Mouse (Mus musculus): ENCODE data around the gene Asxl1. TPM values are rescaled to one million over a fixed set of nuclear protein-coding genes. Genes with fewer than 3 reads are reported as not detected.

Gene Asxl1
- total and polyA plus RNA-seq, 2 experiments from 2014 or later = 7.4 to 18.8 TPM

DNA sequence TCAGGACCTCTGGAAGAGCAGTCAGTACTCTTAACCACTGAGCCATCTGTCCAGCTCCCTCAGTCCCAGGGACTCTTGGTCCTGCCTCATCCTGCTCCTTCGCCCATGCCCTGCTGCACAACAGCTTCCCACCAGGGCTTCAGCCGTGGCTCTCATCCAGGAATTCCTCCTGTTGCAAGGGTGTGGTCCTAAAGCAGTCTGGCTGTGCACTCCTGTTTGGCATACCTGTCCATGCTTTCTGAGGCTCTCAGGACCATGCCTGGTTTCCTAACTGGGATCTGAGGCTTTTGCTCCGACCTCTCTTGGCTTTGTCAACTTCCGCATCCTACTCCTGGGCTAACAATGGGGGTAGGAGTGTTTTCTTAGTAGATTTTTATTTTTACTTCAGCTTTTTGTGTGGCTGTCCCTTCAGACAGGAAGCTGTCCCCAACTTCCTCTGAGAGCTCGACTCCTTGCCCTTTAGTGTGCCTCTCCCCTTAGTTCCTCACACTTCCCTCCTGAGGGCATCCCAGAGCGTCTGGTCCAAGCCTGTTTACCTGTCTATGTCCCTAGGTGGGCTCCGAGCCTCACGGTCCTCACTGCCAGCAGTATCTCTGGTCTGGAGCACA is 26.5 kb upstream of the Asxl1 start:
- WGBS = 62% methylated on average over 8 of the region's 8 CpGs
- no peak overlapping the region for H3K4me3 ChIP-seq (ENCODE audit: low read depth, low read length)
- H3K9ac ChIP-seq (replicated peaks; ENCODE audit: low read depth, low read length) = no peak overlapping the region
- no peak overlapping the region for H3K4me2 ChIP-seq (ENCODE audit: low read depth, low read length)
- peak overlapping the region; percentile 27 for H3K27ac ChIP-seq (ENCODE audit: low read depth)
- H3K27me3 ChIP-seq (ENCODE audit: control insufficient read depth, insufficient read depth, low read length) = no peaks in the 10 kb centered on the region
- DNase-seq (ENCODE audit: low spot score) (no peak), ATAC-seq (ENCODE audit: insufficient read depth, low read depth) (0 out of 2 replicates have a peak, but pooled peaks have one; percentile 11)
- TF ChIP-seq CTCF (IDR thresholded peaks at IDR 0.05; ENCODE audit: low read depth) (no peak), EP300 (IDR thresholded peaks at IDR 0.05; ENCODE audit: low read depth) (no peak)
- no peaks in the 10 kb centered on the region for H3K4me1 ChIP-seq (ENCODE audit: control insufficient read depth, insufficient read depth)
- no peaks in the 10 kb centered on the region for H3K9me3 ChIP-seq (replicated peaks; ENCODE audit: control insufficient read depth, low read length)
- H3K36me3 ChIP-seq (replicated peaks; ENCODE audit: control insufficient read depth, insufficient read depth, low read length) = peaks cover 61% of the 10 kb centered on the region

DNA sequence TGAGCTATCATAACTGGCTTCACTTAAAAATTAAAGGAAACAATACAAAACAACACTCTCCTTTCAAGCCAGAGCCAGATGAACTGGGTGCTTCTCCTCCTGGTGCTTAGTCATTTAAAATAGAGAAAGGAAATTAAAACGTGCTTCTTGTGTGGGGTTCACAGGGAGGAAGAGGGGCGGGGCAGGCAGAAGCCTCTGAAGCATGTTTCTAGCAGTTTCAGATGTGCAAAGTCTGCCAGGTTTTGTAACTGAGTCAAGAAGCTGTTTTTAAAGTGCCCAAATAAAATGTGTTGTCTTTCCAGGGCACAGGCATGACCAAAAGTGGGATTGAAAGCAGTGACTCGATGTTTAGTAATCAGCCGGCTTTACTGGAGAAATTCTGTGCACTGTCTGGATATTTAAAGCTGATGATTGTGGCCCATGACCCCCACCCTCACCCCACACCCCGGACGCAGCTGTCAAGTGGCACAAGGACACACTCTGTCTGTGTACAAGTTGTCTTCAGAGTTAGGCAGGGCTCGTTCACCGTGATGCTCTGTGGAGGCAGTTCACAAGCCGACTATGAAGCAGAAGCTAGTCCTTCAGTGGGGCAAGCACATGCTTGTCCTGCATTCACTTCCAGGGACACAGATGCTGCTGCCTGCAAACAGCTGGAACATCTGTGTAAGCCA is 19.8 kb upstream of the Asxl1 start:
- Histone ChIP-seq H3K9ac (replicated peaks; ENCODE audit: low read depth, low read length) (no peak overlapping the region), H3K4me2 (ENCODE audit: low read depth, low read length) (no peak overlapping the region), H3K4me3 (ENCODE audit: low read depth, low read length) (no peak overlapping the region), H3K36me3 (replicated peaks; ENCODE audit: control insufficient read depth, insufficient read depth, low read length) (peaks cover 74% of the 10 kb centered on the region), H3K9me3 (replicated peaks; ENCODE audit: control insufficient read depth, low read length) (no peaks in the 10 kb centered on the region), H3K27ac (ENCODE audit: low read depth) (no peak overlapping the region), H3K4me1 (ENCODE audit: control insufficient read depth, insufficient read depth) (no peaks in the 10 kb centered on the region), H3K27me3 (ENCODE audit: control insufficient read depth, insufficient read depth, low read length) (no peaks in the 10 kb centered on the region)
- no peak for ATAC-seq (ENCODE audit: insufficient read depth, low read depth)
- TF ChIP-seq EP300 (IDR thresholded peaks at IDR 0.05; ENCODE audit: low read depth) = no peak
- no peak for TF ChIP-seq CTCF (IDR thresholded peaks at IDR 0.05; ENCODE audit: low read depth)
- no peak for DNase-seq (ENCODE audit: low spot score)
- 63% methylated on average over 9 of the region's 9 CpGs for WGBS

- DNase-seq (ENCODE audit: low spot score) (no peak), ATAC-seq (ENCODE audit: insufficient read depth, low read depth) (no peak)
- whole genome bisulfite sequencing = 87% methylated on average over 5 of the region's 5 CpGs
- no peaks in the 10 kb centered on the region for H3K9me3 ChIP-seq (replicated peaks; ENCODE audit: control insufficient read depth, low read length)
- H3K36me3 ChIP-seq (replicated peaks; ENCODE audit: control insufficient read depth, insufficient read depth, low read length) = peaks cover 35% of the 10 kb centered on the region
- peaks cover 3% of the 10 kb centered on the region for H3K4me1 ChIP-seq (ENCODE audit: control insufficient read depth, insufficient read depth)
- H3K27ac ChIP-seq (ENCODE audit: low read depth) = no peak overlapping the region
- TF ChIP-seq EP300 (IDR thresholded peaks at IDR 0.05; ENCODE audit: low read depth) (no peak), CTCF (IDR thresholded peaks at IDR 0.05; ENCODE audit: low read depth) (no peak)
- H3K9ac ChIP-seq (replicated peaks; ENCODE audit: low read depth, low read length) = no peak overlapping the region
- no peak overlapping the region for H3K4me3 ChIP-seq (ENCODE audit: low read depth, low read length)
- H3K4me2 ChIP-seq (ENCODE audit: low read depth, low read length) = no peak overlapping the region
- no peaks in the 10 kb centered on the region for H3K27me3 ChIP-seq (ENCODE audit: control insufficient read depth, insufficient read depth, low read length)
Measured at GRCm38 (mm10) chr2:153332271-153332670, 13.4 kb upstream of the Asxl1 start.

- no peak for TF ChIP-seq CTCF (IDR thresholded peaks at IDR 0.05; ENCODE audit: low read depth)
- no peak for TF ChIP-seq EP300 (IDR thresholded peaks at IDR 0.05; ENCODE audit: low read depth)
- Histone ChIP-seq H3K9me3 (replicated peaks; ENCODE audit: control insufficient read depth, low read length) (no peaks in the 10 kb centered on the region), H3K27me3 (ENCODE audit: control insufficient read depth, insufficient read depth, low read length) (no peaks in the 10 kb centered on the region), H3K36me3 (replicated peaks; ENCODE audit: control insufficient read depth, insufficient read depth, low read length) (peaks cover 35% of the 10 kb centered on the region), H3K4me2 (ENCODE audit: low read depth, low read length) (no peak overlapping the region), H3K4me1 (ENCODE audit: control insufficient read depth, insufficient read depth) (peaks cover 10% of the 10 kb centered on the region), H3K9ac (replicated peaks; ENCODE audit: low read depth, low read length) (no peak overlapping the region), H3K4me3 (ENCODE audit: low read depth, low read length) (no peak overlapping the region), H3K27ac (ENCODE audit: low read depth) (no peak overlapping the region)
- 93% methylated on average over 3 of the region's 3 CpGs for WGBS
- DNase-seq (ENCODE audit: low spot score) = no peak
- ATAC-seq (ENCODE audit: insufficient read depth, low read depth) = no peak
Measured at GRCm38 (mm10) chr2:153332981-153333380, 12.6 kb upstream of the Asxl1 start.

GRCm38 (mm10) chr2:153333822-153334232 is 11.8 kb upstream of the Asxl1 start:
- H3K9ac ChIP-seq (replicated peaks; ENCODE audit: low read depth, low read length) = no peak overlapping the region
- H3K27me3 ChIP-seq (ENCODE audit: control insufficient read depth, insufficient read depth, low read length) = no peaks in the 10 kb centered on the region
- TF ChIP-seq CTCF (IDR thresholded peaks at IDR 0.05; ENCODE audit: low read depth) = no peak
- TF ChIP-seq EP300 (IDR thresholded peaks at IDR 0.05; ENCODE audit: low read depth) = no peak
- H3K36me3 ChIP-seq (replicated peaks; ENCODE audit: control insufficient read depth, insufficient read depth, low read length) = peaks cover 29% of the 10 kb centered on the region
- H3K4me1 ChIP-seq (ENCODE audit: control insufficient read depth, insufficient read depth) = peaks cover 10% of the 10 kb centered on the region
- H3K4me2 ChIP-seq (ENCODE audit: low read depth, low read length) = no peak overlapping the region
- WGBS = 80% methylated on average over 6 of the region's 6 CpGs
- no peaks in the 10 kb centered on the region for H3K9me3 ChIP-seq (replicated peaks; ENCODE audit: control insufficient read depth, low read length)
- no peak overlapping the region for H3K27ac ChIP-seq (ENCODE audit: low read depth)
- no peak overlapping the region for H3K4me3 ChIP-seq (ENCODE audit: low read depth, low read length)
- peak; percentile 27 for DNase-seq (ENCODE audit: low spot score)
- ATAC-seq (ENCODE audit: insufficient read depth, low read depth) = no peak
